Mouse (Mus musculus): ENCODE results near the gene Tprgl. TPM values are rescaled to one million over a fixed set of nuclear protein-coding genes. Genes with fewer than 3 reads are reported as not detected.

Tprgl gene
- polyA plus RNA-seq, 1 experiment from 2014 or later: 151 TPM

GRCm38 (mm10) chr4:154121800-154122199, 38.7 kb downstream of the Tprgl start:
- no peak for DNase-seq
- no peak; the same call in 1 of the 2 replicates for ATAC-seq (ENCODE audit: insufficient read depth)
- TF ChIP-seq CTCF (IDR thresholded peaks at IDR 0.05; ENCODE audit: low read depth): no peak
- no peak overlapping the region for H3K27ac ChIP-seq (ENCODE audit: low read depth)
- H3K4me2 ChIP-seq: no peak overlapping the region
- 73% methylated on average over 11 of the region's 11 CpGs for WGBS
- 0 out of 2 replicates have a peak, but pooled peaks cover 6% of the 10 kb centered on the region for H3K27me3 ChIP-seq (ENCODE audit: insufficient read depth, low read length)
- H3K36me3 ChIP-seq (ENCODE audit: insufficient read depth): no peaks in the 10 kb centered on the region
- H3K9ac ChIP-seq: no peak overlapping the region
- no peaks in the 10 kb centered on the region for H3K9me3 ChIP-seq (ENCODE audit: low read depth, low read length)
- no peaks in the 10 kb centered on the region for H3K4me1 ChIP-seq (ENCODE audit: insufficient read depth)
- H3K4me3 ChIP-seq (ENCODE audit: low read depth, low read length): no peak overlapping the region

DNA sequence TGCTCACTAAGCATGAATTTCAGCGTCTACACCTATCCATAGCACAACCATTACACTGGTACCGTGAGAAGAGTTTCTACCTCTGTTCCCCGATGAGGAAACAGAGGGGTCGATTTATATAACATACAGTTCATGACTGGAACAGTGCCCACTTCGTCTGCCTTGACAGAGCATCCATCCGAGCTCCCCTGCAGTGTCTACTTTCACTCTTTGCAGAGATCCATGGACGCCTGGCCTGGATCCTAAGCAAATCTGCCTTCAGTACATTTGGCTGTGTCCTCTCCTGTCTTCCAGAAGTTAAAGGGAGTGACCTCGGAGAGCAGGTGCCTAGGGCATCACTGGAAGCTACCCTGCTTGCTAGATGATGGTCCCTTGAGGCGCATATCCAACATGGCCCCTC, 41.3 kb downstream of the Tprgl start:
- no peak for TF ChIP-seq CTCF (IDR thresholded peaks at IDR 0.05; ENCODE audit: low read depth)
- Histone ChIP-seq H3K9ac (no peak overlapping the region), H3K4me2 (no peak overlapping the region), H3K4me1 (ENCODE audit: insufficient read depth) (no peaks in the 10 kb centered on the region), H3K27ac (ENCODE audit: low read depth) (no peak overlapping the region), H3K9me3 (ENCODE audit: low read depth, low read length) (no peaks in the 10 kb centered on the region), H3K27me3 (ENCODE audit: insufficient read depth, low read length) (0 out of 2 replicates have a peak, but pooled peaks cover 6% of the 10 kb centered on the region), H3K36me3 (ENCODE audit: insufficient read depth) (no peaks in the 10 kb centered on the region), H3K4me3 (ENCODE audit: low read depth, low read length) (no peak overlapping the region)
- no peak for DNase-seq
- 72% methylated on average over 9 of the region's 9 CpGs for WGBS
- no peak for ATAC-seq (ENCODE audit: insufficient read depth)

- Histone ChIP-seq H3K27ac (ENCODE audit: low read depth) (no peak overlapping the region), H3K4me1 (ENCODE audit: insufficient read depth) (no peaks in the 10 kb centered on the region), H3K4me2 (no peak overlapping the region), H3K9me3 (ENCODE audit: low read depth, low read length) (no peaks in the 10 kb centered on the region), H3K36me3 (ENCODE audit: insufficient read depth) (no peaks in the 10 kb centered on the region), H3K9ac (no peak overlapping the region), H3K4me3 (ENCODE audit: low read depth, low read length) (no peak overlapping the region), H3K27me3 (ENCODE audit: insufficient read depth, low read length) (0 out of 2 replicates have a peak, but pooled peaks cover 6% of the 10 kb centered on the region)
- WGBS: 49% methylated on average over 9 of the region's 9 CpGs
- no peak for TF ChIP-seq CTCF (IDR thresholded peaks at IDR 0.05; ENCODE audit: low read depth)
- ATAC-seq (ENCODE audit: insufficient read depth) (no peak), DNase-seq (peak; percentile 34)
Observed at GRCm38 (mm10) chr4:154118782-154119181, 41.7 kb downstream of the Tprgl start.

GRCm38 (mm10) chr4:154116421-154116820, 44.0 kb downstream of the Tprgl start:
- Histone ChIP-seq H3K4me2 (no peak overlapping the region), H3K9ac (no peak overlapping the region), H3K4me1 (ENCODE audit: insufficient read depth) (no peaks in the 10 kb centered on the region), H3K4me3 (ENCODE audit: low read depth, low read length) (no peak overlapping the region), H3K27me3 (ENCODE audit: insufficient read depth, low read length) (no peaks in the 10 kb centered on the region), H3K36me3 (ENCODE audit: insufficient read depth) (no peaks in the 10 kb centered on the region), H3K9me3 (ENCODE audit: low read depth, low read length) (no peaks in the 10 kb centered on the region), H3K27ac (ENCODE audit: low read depth) (no peak overlapping the region)
- 31% methylated on average over 7 of the region's 7 CpGs for WGBS
- DNase-seq (peak; percentile 21), ATAC-seq (ENCODE audit: insufficient read depth) (no peak)
- no peak for TF ChIP-seq CTCF (IDR thresholded peaks at IDR 0.05; ENCODE audit: low read depth)

- Histone ChIP-seq H3K9me3 (ENCODE audit: low read depth, low read length) (no peaks in the 10 kb centered on the region), H3K9ac (no peak overlapping the region), H3K27ac (ENCODE audit: low read depth) (no peak overlapping the region), H3K4me1 (ENCODE audit: insufficient read depth) (no peaks in the 10 kb centered on the region), H3K27me3 (ENCODE audit: insufficient read depth, low read length) (no peaks in the 10 kb centered on the region), H3K4me2 (no peak overlapping the region), H3K36me3 (ENCODE audit: insufficient read depth) (no peaks in the 10 kb centered on the region), H3K4me3 (ENCODE audit: low read depth, low read length) (no peak overlapping the region)
- DNase-seq (no peak), ATAC-seq (ENCODE audit: insufficient read depth) (no peak)
- no peak for TF ChIP-seq CTCF (IDR thresholded peaks at IDR 0.05; ENCODE audit: low read depth)
- WGBS: 66% methylated on average over 11 of the region's 11 CpGs
Observed at GRCm38 (mm10) chr4:154109850-154110243, 50.6 kb downstream of the Tprgl start.

GRCm38 (mm10) chr4:154109216-154109849, 51.1 kb downstream of the Tprgl start:
- Histone ChIP-seq H3K4me2 (no peak overlapping the region), H3K4me1 (ENCODE audit: insufficient read depth) (no peaks in the 10 kb centered on the region), H3K27me3 (ENCODE audit: insufficient read depth, low read length) (no peaks in the 10 kb centered on the region), H3K27ac (ENCODE audit: low read depth) (no peak overlapping the region), H3K36me3 (ENCODE audit: insufficient read depth) (no peaks in the 10 kb centered on the region), H3K9me3 (ENCODE audit: low read depth, low read length) (no peaks in the 10 kb centered on the region), H3K4me3 (ENCODE audit: low read depth, low read length) (no peak overlapping the region), H3K9ac (no peak overlapping the region)
- ATAC-seq (ENCODE audit: insufficient read depth): no peak
- 43% methylated on average over 18 of the region's 18 CpGs for WGBS
- TF ChIP-seq CTCF (IDR thresholded peaks at IDR 0.05; ENCODE audit: low read depth): no peak
- peak; percentile 6 for DNase-seq

Other genes starting within 250 kb of the Tprgl start
- 86.9 and 91.4 TPM in 2 replicates for gene A430005L14Rik, start 203.4 kb downstream of the Tprgl start, polyA plus RNA-seq (2014; fragmentation: Nextera tagmentation; extraction: Ambion mirVana)
- 11.1 and 12.4 TPM in 2 replicates for gene Dffb, start 185.5 kb downstream of the Tprgl start, polyA plus RNA-seq (2014; fragmentation: Nextera tagmentation; extraction: Ambion mirVana)
- 18.9 and 21.4 TPM in 2 replicates for gene Cep104, start 185.5 kb downstream of the Tprgl start, polyA plus RNA-seq (2014; fragmentation: Nextera tagmentation; extraction: Ambion mirVana)
- 13.2 and 13.6 TPM in 2 replicates for gene Lrrc47, start 148.9 kb downstream of the Tprgl start, polyA plus RNA-seq (2014; fragmentation: Nextera tagmentation; extraction: Ambion mirVana)
- 33.3 and 37.2 TPM in 2 replicates for gene Smim1, start 134.4 kb downstream of the Tprgl start, polyA plus RNA-seq (2014; fragmentation: Nextera tagmentation; extraction: Ambion mirVana)
- 0.08 TPM in 1 of 2 replicates, not detected in the other for gene Ccdc27, start 118.0 kb downstream of the Tprgl start, polyA plus RNA-seq (2014; fragmentation: Nextera tagmentation; extraction: Ambion mirVana)
- 0.17 and 0.84 TPM in 2 replicates for gene Trp73, start 20.5 kb downstream of the Tprgl start, polyA plus RNA-seq (2014; fragmentation: Nextera tagmentation; extraction: Ambion mirVana)
- 36.2 and 38.0 TPM in 2 replicates for gene Wrap73, start 18.3 kb downstream of the Tprgl start, polyA plus RNA-seq (2014; fragmentation: Nextera tagmentation; extraction: Ambion mirVana)
- 14.8 and 18.0 TPM in 2 replicates for gene Megf6, start 10.1 kb upstream of the Tprgl start, polyA plus RNA-seq (2014; fragmentation: Nextera tagmentation; extraction: Ambion mirVana)
- gene Arhgef16, start 141.0 kb upstream of the Tprgl start, polyA plus RNA-seq (2014; fragmentation: Nextera tagmentation; extraction: Ambion mirVana): 15.4 and 16.2 TPM in 2 replicates
- not detected in 2 replicates for gene B230104I21Rik, start 175.5 kb upstream of the Tprgl start, polyA plus RNA-seq (2014; fragmentation: Nextera tagmentation; extraction: Ambion mirVana)